Mouse (Mus musculus) adrenal gland, postnatal 14 days (tissue): Measurements from ENCODE around the gene Tagap. TPM values are rescaled to one million over a fixed set of nuclear protein-coding genes. Genes with fewer than 3 reads are reported as not detected.

Experiments used
- DNase-seq: peaks from one replicate; pipeline ENCODE4 v3.0.0; 2021; ENCODE audit warnings: mixed read lengths
- long read RNA-seq, 2 experiments: library from polyadenylated mRNA; stranded (forward); transcript quantifications; one replicate each; pipeline ENCODE4 v2.0.0; 2021
- total RNA-seq: library from RNA; stranded (reverse); gene quantifications from 2 replicates; pipeline ENCODE4 v1.2.3, GENCODE M21; 2021

Tagap gene
- 3.9 and 6.6 TPM in 2 replicates for total RNA-seq
- long read RNA-seq, experiment 1, partial matches to known transcripts = 0 of 11 reads
- long read RNA-seq, experiment 1, other reads (novel, unspliced or antisense) = 7 of 11 reads
- long read RNA-seq, experiment 2, partial matches to known transcripts = 1 of 9 reads
- long read RNA-seq, experiment 2, other reads (novel, unspliced or antisense) = 7 of 9 reads

DNA sequence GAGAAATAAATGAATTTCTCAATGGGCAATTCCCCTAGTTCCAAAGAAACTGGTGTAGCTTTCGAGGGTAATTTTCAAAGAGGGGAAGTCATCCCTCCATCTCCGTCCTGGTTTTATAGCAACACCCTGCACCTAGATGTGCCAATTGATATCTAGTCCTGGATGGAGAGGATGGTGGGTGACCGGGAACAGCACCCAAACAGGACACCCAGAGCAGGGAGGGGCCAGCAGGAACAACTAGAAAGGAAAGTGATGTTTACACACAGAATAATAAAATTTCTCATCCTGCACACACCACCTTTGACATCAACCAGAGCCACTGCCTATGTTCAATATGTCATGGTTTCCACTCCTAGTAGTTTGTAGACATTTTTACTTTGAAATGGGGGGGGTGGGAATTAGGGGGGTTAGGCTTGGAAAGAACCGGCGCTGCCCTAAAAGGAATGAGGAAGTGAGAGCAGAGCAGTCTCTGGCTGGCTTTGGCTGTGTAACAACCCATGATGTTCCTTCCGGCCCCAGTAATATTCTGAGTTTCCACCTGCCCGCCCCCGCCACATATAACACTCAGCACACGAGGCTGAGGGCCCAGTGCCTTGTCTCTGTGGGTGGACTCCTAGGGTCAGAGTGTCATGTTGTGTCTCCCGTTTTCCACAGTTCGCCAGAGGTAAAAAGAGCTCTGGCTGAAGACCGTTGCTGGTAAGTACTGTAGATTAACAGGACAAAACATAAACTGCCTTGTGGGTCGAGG lies at the start of gene Tagap:
Gene Tagap, plus strand, starts transcription at position 588 of the 748 bp plus-strand sequence.
- DNase-seq = no peak

DNA sequence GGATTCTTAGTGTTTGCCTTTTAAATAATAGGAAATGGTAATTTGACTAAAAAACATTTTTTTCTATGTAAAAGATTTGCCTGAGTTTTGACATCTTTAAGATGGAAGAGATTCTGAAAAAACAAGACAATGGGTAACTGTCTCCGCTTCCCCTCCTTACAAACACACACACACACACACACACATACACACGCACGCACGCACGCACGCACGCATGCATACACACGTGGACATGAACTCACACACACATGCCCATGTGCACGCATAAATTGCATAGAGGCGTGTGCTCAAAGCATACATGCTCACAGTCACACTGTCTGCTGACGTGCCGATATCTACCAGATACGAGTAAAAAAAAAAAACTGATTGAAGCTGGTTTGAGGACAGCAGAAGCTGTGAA lies 49.3 kb upstream of the Tagap start:
- no peak for DNase-seq

DNA sequence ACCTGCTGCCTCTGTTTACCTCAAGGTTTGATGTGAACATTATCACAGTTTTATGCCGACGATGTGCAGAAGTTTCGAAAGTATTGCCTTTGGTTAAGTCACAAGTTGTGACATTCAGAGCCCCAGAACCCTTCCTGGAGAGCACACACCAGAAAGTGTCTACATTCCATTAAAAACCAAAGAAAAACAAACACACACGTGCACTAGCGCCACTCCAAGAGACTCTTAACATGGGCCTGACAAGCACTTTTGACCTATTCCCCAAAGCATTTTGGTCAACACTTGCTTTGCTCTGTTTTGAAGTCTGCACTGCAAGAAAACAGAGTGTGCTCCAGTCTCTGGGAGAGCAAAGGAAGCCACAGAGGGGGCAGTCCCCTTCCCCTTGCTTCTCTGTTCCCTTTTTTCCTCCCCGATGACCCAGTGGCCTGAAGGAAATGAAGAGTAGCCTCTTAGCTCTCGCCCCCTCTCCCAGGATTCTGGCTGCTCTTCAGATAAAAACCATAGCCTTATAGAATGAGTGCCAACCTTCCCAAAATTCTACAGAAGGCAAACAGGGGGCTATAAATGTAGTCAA lies 48.5 kb upstream of the Tagap start:
- no peak for DNase-seq

DNA sequence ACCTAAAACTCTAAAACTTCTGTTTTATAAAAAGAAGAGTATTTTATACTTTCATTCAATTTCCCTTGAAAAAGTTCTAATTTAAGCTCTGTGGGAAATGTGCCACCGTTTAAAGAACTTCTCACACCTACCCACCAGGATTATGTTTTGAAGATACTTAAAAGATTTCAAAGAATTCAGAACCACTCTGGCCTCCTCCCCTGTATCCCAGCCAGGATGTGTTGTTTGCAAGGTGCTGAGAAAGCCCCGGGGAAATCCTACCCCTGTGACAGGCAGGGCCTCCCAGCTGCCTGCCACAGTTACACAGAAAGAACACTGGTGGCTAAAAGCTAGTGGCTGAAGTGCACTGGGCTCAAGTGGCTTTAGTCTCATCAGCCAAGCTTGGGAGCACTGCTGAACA lies 47.9 kb upstream of the Tagap start:
- no peak for DNase-seq

DNA sequence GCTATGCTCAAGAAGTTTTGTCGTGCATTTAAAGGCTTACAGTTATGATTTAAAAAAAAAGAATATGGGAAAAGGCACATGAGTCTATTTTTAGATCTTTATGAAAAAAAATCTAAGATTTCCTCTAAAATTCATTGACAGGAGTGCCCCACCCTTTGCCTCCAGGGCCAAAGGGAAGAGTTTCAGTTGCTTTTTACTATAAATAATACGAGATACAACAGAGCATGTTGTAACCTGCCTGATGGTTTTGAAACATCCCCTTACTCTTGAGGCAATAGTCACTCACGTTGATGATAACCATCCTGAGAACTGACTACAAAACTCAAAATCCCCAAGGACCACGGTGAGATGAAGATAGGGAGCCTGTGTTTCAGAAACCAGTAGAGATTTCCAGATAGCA lies 46.3 kb upstream of the Tagap start:
- no peak for DNase-seq

DNA sequence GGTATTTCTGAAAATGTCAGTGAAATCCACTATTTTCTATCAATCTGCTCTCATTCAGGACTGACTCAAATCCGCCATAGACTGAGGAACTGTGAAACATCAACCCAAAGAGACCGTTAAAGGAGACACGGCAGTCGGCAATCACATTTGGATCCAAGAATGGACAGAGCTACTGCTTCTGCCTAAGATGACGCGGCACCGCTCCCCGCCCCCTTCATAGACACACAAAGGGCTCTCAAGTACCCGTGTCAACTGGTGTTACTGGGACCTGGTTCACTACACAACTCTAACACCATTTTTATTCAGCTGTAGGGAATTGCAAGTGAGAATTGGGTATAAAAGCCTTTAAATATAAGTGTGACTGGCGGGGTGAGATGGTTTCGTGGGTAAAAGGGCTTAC lies 42.7 kb upstream of the Tagap start:
- no peak for DNase-seq

DNA sequence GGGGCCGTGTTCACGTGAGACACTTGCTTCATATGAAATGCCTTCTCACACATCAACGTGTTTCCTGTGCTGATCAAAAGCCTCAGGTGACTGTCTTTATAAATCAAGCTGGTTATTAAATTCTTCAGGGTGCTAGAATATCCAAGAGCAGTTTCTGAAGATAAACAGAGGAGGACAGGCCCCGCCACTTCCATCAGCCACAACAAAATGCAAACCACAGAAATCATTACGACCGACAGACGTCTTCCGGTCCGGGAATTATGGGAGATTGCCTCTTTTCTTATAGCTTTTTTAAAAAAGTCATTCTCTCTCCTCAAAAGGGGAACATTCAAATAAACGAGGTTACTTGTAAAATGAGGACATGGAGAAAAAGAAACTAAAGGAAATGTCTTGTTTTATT lies 41.2 kb upstream of the Tagap start:
- DNase-seq = no peak

DNA sequence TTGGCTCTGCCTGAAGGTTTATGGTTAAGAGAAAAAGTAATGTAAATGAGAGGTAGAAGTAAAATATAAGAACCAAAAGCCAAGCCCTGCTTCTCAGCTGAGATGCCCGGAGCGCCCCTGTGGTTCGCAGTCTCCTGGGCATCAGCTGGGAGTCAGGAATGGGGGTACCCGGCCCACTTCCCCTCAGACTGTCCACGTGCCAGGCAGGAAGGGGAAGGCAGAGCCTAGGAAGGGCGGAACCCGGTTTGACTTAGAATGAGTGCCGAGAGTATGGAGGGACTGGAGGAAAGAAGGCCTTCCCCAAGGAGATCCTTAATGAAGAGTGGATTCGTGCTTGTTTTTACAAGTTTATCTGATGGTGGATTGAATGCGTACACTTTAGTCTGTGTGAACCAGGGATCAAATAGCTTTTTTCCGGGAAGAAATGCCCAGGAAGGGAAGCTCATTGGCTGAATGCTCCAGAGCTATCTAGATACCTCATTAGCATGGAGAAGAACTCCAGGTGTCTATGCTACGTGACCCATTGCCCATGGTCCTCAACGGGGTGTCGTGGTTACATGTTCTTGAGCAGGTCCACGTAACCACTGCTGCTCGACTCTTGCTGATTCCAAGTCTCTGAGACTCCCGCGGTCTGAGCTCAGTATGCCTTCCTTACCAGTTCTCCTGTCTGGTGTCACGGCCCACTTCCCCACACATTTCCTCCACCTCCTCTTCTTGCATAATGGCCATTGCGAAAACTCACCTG lies 38.6 kb upstream of the Tagap start:
- no peak for DNase-seq

DNA sequence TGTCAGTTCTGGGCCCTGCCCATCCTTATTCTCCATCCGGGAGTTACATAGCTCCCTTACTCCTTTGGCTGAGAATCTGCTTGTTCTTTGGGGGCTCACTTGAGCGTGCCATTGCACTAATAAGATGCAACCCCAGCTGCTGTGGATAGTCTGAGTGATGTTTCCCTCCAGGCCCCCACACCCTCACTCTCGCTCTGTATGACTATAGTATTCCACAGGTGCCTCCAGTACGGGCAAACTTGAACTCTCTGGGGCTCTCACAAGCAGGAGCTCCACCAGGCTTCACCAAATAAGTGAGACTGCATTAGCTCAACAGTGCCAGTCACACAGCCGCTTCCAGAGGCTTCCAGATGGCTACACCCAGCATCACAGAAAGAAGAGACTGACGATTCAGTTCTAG lies 37.5 kb upstream of the Tagap start:
- DNase-seq = no peak

DNA sequence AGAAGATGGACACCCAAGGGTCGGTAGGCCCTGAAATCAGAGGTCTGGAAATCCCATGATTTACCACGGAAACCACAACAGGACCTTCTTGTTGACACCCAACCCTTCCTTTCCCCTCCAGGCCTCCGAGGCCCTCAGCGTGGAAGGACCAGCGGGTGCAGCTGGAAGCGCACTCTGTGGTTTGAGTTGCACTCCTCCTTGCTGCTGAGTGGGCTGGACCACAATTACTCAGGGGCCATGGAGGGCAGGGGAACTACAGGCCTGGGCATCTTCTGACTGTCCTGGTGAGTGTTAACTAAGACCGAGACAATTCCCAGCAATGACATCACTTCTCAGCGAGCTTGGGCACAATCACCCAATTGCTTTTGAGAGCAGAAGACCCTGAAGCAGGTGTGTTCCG lies 36.8 kb upstream of the Tagap start:
- DNase-seq = no peak

DNA sequence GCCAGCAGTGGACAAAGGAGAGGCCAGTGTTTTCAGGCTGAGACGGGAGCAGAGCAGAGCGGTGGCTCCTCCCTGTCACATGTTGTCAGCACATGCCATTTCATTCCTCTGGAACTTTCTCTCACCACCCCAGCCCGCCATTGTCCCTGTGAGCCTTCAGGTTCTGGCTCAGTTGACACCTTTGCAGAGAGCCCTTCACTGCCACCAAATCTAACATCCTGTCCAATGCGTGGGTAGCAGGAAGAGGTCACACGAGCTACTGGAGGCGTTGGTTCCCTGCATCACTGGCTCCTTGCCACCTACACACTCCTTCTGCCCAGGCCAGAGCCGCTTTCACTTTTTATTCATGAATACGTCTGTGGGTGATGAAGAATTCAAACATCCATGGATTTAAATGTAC lies 33.1 kb upstream of the Tagap start:
- no peak for DNase-seq

DNA sequence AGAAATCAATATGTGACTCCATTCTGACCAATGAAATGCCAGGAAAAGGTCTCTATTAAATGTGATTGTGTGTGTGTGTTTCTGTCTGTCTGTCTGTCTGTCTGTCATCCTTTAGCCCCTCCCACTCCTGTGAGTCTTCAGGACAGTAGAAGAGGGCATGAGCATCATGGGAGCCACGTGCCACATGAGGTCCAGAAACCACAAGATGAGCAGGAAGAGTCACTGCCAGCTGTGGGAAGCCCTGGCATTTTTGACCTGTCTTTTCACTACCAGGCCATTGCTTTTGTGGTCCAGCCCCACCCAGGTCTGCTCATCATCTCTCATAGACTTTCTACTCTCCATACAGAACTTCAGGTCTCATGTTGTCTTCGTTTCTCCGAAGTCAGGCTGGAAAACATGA lies 31.7 kb upstream of the Tagap start:
- no peak for DNase-seq

DNA sequence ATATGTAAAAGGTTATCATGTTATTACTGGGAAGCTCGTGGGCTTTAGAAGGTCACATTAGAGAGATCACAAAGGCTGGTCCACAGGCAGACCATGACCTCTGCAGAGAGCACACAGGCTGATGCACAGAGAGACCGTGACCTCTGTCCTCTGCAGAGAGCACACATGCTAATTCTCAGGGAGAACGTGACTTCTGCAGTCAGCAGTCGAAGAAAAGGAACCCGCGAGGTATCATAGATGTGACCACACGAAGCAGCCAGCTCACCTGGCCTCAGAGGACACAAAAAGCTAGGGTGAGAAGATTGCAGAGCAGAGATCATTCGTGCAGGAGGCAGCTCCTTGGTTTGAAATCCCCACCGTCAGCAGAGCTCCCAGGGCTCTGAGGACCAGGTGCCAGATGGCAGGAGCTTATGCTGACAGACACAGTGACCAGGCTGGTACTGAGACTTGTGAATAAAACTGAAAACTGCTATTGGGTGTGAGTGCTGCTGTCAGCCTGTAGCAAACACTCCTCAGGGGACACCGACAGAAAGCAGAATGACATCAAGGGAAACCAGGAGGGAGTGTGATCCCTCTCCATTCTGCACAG lies 29.7 kb upstream of the Tagap start:
- no peak for DNase-seq

DNA sequence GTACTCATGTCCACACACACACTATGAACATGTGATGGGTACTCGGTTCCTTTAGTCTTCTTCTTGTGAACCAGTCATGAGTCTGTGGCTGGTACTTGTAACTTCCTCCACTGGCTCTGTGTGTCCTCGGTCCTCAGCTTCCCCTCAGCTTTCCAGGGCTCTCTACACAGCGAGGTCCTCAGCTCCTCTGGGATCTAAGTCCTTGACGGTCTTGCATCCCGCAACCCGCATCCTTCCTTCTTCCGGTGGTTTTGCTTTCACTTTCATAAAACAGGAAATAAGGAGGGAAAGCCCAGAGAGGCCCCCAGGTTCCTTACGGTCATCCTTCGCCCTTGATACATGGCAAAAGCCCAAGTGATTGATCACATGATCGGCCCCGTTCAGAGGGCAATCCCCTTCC lies 28.7 kb upstream of the Tagap start:
- no peak for DNase-seq

DNA sequence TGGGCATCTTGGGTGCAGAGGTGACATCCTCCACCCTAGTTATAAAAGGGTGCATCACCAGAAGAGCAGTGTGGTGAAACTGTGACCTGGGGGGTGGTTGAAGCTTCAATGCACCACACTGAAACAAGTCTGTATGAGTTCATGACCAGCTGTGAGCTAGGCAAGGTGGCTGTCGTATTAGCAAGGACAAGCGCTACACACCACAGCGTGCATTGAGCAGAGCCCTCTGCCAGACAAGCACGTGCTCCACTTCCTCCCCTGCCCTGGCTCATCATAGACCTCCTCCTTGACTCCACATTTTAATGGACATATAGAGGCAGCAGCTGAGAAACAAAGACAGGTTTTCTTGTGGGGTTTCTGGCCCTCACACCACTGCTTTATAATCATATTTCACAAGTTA lies 28.0 kb upstream of the Tagap start:
- DNase-seq = no peak

DNA sequence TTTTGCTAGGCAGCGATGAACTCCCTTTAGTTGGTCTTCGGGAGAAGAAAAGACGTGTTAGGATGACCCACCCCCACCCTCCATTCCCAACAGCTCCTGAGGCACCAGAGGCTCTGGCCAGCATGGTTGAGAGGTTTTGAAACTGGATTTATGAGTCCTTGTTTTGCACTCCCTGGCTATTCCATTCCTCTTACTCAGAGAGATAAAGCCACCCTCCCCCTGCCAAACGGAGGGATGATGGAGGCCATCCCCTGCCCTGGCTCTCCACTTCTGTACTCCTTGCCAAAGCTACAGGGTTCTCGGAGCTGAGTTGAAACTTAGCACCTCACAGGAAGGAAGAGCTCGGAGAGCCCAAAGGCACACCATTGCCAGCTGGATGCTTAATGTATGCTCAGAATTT lies 26.6 kb upstream of the Tagap start:
- DNase-seq = peak; percentile 79

DNA sequence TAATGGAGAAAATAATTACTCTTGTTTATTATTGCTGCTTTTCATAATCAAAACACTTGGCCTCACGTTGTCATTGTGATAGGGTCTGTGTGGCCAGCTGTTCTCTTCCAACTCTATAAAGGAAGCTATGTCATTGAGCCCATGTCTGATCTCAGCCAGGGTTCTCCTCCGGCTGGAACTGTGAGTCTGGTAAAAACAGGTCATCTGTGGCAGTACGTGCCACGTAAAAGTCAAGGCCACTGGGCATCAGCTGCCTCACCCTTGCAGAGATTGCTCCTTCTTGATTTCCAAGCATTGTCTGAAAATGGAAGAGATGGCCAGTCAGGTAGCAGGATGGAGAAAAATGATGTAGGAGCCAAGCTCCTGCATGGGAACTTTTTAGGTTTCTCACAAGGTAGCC lies 25.8 kb upstream of the Tagap start:
- peak; percentile 28 for DNase-seq

DNA sequence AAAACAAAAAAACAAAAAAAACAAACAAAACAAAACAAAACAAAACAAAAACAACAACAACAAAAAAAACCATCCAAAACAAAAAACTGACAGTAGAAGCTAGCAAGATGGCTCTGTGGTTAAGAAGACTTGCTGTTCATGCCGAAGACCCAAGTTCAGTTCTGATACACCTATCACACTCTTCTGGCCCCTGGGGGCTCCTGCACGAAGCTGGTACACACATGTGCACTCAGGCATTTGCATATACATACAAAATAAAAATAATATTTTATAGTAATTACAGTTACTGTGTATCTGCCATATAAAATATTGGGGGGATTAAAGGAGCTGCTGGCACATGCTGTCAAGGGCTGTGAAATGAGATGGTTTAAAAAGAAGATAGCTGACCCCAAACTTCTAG lies 24.3 kb upstream of the Tagap start:
- no peak for DNase-seq

DNA sequence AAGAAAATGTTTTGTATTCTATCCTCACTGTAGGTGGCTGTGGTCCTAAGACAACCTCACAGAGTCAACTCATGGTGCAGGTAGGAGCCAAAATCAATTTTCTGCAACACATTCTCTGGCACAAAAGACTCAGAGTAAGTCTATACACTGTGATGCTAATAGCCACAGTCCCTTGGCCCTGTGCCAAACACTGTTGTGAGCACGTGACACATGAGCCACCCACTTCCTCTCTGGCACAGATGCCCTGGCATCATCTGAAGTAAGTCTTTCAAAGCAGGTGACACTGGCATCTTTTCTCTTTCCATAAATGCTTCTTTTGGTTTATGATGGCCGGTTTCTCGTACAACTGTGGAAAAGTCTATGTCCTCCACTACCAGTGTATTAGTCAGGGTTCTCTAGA lies 23.4 kb upstream of the Tagap start:
- DNase-seq = peak; percentile 53

DNA sequence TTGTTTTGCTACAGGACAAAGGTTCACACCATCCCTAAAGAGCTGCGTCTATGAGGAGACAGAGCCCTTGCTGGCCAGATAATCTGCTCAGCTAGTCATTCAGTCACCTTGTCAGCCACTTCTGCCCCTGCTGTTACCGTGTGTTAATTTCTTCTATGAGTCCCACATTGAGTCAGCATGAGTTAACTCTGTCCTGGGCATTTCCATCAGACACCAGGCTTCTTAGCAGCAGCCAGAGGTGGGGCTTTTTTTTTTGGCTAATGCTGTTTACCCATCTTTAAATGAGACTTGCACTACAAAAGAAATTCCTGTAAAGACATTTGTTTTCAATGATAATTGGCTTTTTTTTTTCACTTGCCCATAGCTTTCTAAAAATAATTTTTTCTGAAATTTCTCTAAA lies 20.8 kb upstream of the Tagap start:
- DNase-seq = no peak

DNA sequence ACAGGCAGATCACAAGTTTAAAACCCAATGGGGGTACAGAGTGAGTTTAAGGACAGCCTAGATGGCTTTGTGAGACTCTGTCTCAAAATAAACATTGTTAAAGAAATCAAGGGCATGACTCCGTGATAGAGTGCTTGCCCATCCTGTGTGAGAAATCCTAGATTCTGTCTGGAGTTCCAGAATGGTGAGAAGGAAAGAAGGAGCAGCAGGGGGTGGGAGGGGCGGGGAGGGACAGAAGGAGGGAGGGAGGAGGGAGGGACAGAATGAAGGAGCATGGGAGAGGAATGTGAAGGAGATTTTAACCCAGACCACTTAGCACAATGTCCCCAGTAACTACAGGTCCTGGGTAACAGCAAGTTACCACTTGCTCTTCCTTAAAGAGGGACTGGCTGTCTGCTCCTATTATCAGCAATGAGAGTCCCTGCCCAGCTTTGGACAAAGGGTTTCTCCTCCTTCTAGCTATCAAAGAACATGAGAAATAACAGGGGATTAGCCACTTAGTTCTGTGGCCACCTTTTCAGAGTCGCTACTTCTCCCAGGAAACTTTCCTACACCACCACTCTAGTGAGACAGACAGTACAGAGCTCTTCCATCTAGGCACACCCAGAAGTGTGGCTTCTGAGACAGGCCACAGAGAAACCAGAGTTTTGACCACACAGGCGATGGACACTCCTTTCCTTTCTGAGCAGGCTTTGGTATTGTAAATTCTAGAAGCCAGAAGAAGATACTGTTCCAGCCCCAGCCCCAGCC lies 19.7 kb upstream of the Tagap start:
- DNase-seq = no peak

DNA sequence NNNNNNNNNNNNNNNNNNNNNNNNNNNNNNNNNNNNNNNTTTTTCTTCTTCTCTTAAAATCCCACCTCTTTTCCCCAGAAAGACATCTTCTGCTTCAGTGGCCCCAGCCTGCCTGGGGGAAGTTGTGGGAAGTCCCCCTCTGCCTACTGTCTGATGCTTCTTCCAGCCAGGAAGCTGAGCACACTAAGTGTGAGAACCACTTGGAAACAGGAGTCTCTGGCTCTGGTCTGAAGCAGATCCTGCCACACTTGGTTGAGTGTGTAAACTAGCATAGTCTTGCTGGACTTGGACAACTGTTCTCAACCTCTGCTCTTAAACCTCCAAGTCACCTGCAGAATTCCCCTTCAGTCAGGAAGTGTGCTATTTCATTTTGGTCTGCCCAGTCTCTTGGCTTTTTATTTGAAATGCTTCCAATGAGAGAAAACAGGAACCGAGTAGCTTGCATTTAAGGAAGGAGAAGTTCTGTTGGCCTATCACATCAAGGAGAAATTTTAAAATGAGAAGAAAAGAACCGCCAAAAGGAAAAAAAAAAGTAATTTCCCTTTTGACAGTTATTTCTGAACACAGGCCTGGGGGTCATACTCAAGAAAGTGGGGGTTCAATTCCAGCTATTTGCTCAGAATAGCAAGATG lies 11.1 kb upstream of the Tagap start:
- no peak for DNase-seq
